Mouse (Mus musculus) intestine, embryonic 14.5 days (tissue): ENCODE measurements around the gene Nhlrc2. TPM values are rescaled to one million over a fixed set of nuclear protein-coding genes. Genes with fewer than 3 reads are reported as not detected.
A peak's percentile ranks its signal among the peaks of the same experiment; 100 is the strongest.

Experiments
- ATAC-seq: fragments of 200-750 bp; cut with Nextera tagmentation; replicated peaks from 2 replicates; pipeline ENCODE4 v1.8.0; 2017; ENCODE audit warnings: low read depth, moderate number of reproducible peaks, moderate TSS enrichment, moderate library complexity; ENCODE audit not compliant: low FRiP score, low TSS enrichment
- DNase-seq: peaks from one replicate; pipeline ENCODE4 v3.0.0-alpha.2; 2018; ENCODE audit warnings: low spot score
- H3K27ac ChIP-seq: fragments of 300-500 bp; sonication (generic); 2 replicates; pipeline ENCODE4 v1.5.1; 2014; ENCODE audit warnings: low read depth, mild to moderate bottlenecking, control low read depth
- H3K27me3 ChIP-seq: fragments of 300-500 bp; sonication (generic); replicated peaks from 2 replicates; pipeline ENCODE4 v1.6.1; 2014; ENCODE audit warnings: low read length, control low read depth; ENCODE audit not compliant: control insufficient read depth, insufficient read depth
- H3K36me3 ChIP-seq: fragments of 300-500 bp; sonication (generic); 2 replicates; pipeline ENCODE4 v1.6.1; 2014; ENCODE audit warnings: low read length, control low read depth; ENCODE audit not compliant: control insufficient read depth, insufficient read depth
- H3K4me1 ChIP-seq: fragments of 300-500 bp; sonication (generic); replicated peaks from 2 replicates; pipeline ENCODE4 v1.6.1; 2014; ENCODE audit warnings: low read length, control low read depth, mixed read lengths; ENCODE audit not compliant: control insufficient read depth, insufficient read depth
- H3K4me2 ChIP-seq: fragments of 300-500 bp; sonication (generic); 2 replicates; pipeline ENCODE4 v1.6.1; 2014; ENCODE audit warnings: low read length
- H3K4me3 ChIP-seq: fragments of 300-500 bp; sonication (generic); 2 replicates; pipeline ENCODE4 v1.5.1; 2014; ENCODE audit warnings: low read depth, low read length, control low read depth, mixed read lengths
- H3K9ac ChIP-seq: fragments of 300-500 bp; sonication (generic); 2 replicates; pipeline ENCODE4 v1.6.1; 2014; ENCODE audit warnings: mild to moderate bottlenecking, low read length
- H3K9me3 ChIP-seq: fragments of 300-500 bp; sonication (generic); 2 replicates; pipeline ENCODE4 v1.6.1; 2016; ENCODE audit warnings: low read length, control low read depth; ENCODE audit not compliant: control insufficient read depth
- WGBS: fragments of 180-500 bp; shearing (Covaris S2); extraction: QIAGEN DNeasy Blood & Tissue Kit; methylation state at CpG from one replicate; pipeline ENCODE4 v1.1.7; 2014; 5-methylcytosine and 5-hydroxymethylcytosine counted together
- polyA plus RNA-seq: library from polyadenylated mRNA; unstranded; fragments of >200 nt; fragmentation: Nextera tagmentation; extraction: Ambion mirVana; gene quantifications from 2 replicates; pipeline ENCODE4 v1.2.1, GENCODE M21; 2014

Nhlrc2 gene
- polyA plus RNA-seq, 1 experiment from 2014 or later = 18.0 TPM

GRCm38 (mm10) chr19:56588205-56588626, 40.2 kb downstream of the Nhlrc2 start:
- H3K36me3 ChIP-seq = peaks cover 69% of the 10 kb centered on the region
- no peak overlapping the region for H3K9ac ChIP-seq
- DNase-seq = peak; percentile 49
- 79% methylated on average over 6 of the region's 6 CpGs for WGBS
- H3K4me2 ChIP-seq = no peak overlapping the region
- no peak overlapping the region for H3K27ac ChIP-seq
- H3K27me3 ChIP-seq = no peaks in the 10 kb centered on the region
- no peaks in the 10 kb centered on the region for H3K4me1 ChIP-seq
- H3K9me3 ChIP-seq = no peaks in the 10 kb centered on the region
- ATAC-seq = no peak
- H3K4me3 ChIP-seq = no peak overlapping the region

- no peak for ATAC-seq
- no peaks in the 10 kb centered on the region for H3K27me3 ChIP-seq
- no peak overlapping the region for H3K4me3 ChIP-seq
- WGBS = 92% methylated on average over 6 of the region's 6 CpGs
- no peak overlapping the region for H3K27ac ChIP-seq
- no peak for DNase-seq
- H3K36me3 ChIP-seq = peaks cover 77% of the 10 kb centered on the region
- H3K4me1 ChIP-seq = no peaks in the 10 kb centered on the region
- H3K9me3 ChIP-seq = no peaks in the 10 kb centered on the region
- no peak overlapping the region for H3K9ac ChIP-seq
- H3K4me2 ChIP-seq = no peak overlapping the region
Measured at GRCm38 (mm10) chr19:56589008-56589407, 40.9 kb downstream of the Nhlrc2 start.

DNA sequence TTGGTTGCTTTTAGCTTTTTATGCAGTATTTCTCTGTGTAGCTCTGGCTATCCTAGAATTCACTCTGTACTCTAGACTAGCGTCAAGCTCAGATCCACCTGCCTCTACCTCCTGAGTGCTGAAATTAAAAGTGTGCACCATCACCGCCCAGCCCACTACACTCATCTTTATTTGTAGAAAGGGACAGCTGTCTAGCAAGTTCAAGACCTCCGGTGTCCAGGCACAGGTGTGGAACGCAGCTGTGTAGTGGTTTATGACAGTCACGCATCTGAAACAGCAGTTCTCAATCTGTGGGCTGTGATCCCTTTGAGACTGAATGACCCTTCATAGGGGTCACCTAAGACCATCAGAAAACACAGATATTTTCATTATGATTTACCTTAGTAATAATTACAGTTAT, 41.4 kb downstream of the Nhlrc2 start:
- DNase-seq (no peak), ATAC-seq (no peak)
- no peak overlapping the region for H3K4me2 ChIP-seq
- no peak overlapping the region for H3K27ac ChIP-seq
- H3K36me3 ChIP-seq = peaks cover 79% of the 10 kb centered on the region
- WGBS = 93% methylated on average over 5 of the region's 5 CpGs
- no peaks in the 10 kb centered on the region for H3K9me3 ChIP-seq
- H3K4me3 ChIP-seq = no peak overlapping the region
- no peaks in the 10 kb centered on the region for H3K4me1 ChIP-seq
- no peak overlapping the region for H3K9ac ChIP-seq
- no peaks in the 10 kb centered on the region for H3K27me3 ChIP-seq

GRCm38 (mm10) chr19:56590250-56590649, 42.2 kb downstream of the Nhlrc2 start:
- Histone ChIP-seq H3K9me3 (no peaks in the 10 kb centered on the region), H3K4me2 (no peak overlapping the region), H3K9ac (no peak overlapping the region), H3K27ac (no peak overlapping the region), H3K4me1 (no peaks in the 10 kb centered on the region), H3K4me3 (no peak overlapping the region), H3K27me3 (no peaks in the 10 kb centered on the region), H3K36me3 (peaks cover 84% of the 10 kb centered on the region)
- DNase-seq (no peak), ATAC-seq (no peak)
- WGBS = 90% methylated on average over 3 of the region's 3 CpGs

- ATAC-seq (no peak), DNase-seq (no peak)
- H3K27ac ChIP-seq = no peak overlapping the region
- H3K9ac ChIP-seq = no peak overlapping the region
- no peaks in the 10 kb centered on the region for H3K4me1 ChIP-seq
- H3K4me2 ChIP-seq = no peak overlapping the region
- H3K27me3 ChIP-seq = no peaks in the 10 kb centered on the region
- no peak overlapping the region for H3K4me3 ChIP-seq
- H3K9me3 ChIP-seq = no peaks in the 10 kb centered on the region
- peaks cover 89% of the 10 kb centered on the region for H3K36me3 ChIP-seq
- WGBS = 79% methylated on average over 9 of the region's 9 CpGs
Measured at GRCm38 (mm10) chr19:56592472-56592871, 44.4 kb downstream of the Nhlrc2 start.

- Histone ChIP-seq H3K4me2 (no peak overlapping the region), H3K27me3 (no peaks in the 10 kb centered on the region), H3K9ac (no peak overlapping the region), H3K4me3 (no peak overlapping the region), H3K9me3 (no peaks in the 10 kb centered on the region), H3K36me3 (peaks cover 50% of the 10 kb centered on the region), H3K4me1 (peaks cover 4% of the 10 kb centered on the region; the same call in 1 of the 2 replicates), H3K27ac (no peak overlapping the region)
- DNase-seq = no peak
- no peak for ATAC-seq
- 40% methylated on average over 3 of the region's 3 CpGs for WGBS
Measured at GRCm38 (mm10) chr19:56599996-56600395, 51.9 kb downstream of the Nhlrc2 start.

DNA sequence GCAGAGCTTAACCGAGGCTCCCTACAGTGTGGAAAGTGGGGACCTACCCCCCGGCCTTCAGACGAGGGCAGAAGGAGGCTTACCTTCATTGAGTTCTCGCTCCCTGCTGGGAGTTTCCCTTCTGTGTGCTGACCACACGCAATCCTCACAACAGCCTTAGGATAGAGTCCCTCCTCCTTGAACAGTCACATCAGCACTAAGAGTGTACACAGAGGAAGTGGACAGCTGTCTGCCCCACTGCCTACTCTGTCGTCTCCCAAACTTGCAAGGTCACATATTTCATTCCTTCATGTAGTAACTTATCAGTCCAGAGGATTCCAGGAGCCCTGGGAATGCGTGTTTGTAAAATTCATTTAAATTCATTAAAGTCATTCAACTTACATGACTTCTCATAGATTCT, 52.7 kb downstream of the Nhlrc2 start:
- ATAC-seq = no peak
- no peak overlapping the region for H3K4me3 ChIP-seq
- H3K27ac ChIP-seq = no peak overlapping the region
- no peak for DNase-seq
- peaks cover 4% of the 10 kb centered on the region; the same call in 1 of the 2 replicates for H3K4me1 ChIP-seq
- H3K4me2 ChIP-seq = no peak overlapping the region
- H3K9me3 ChIP-seq = no peaks in the 10 kb centered on the region
- 62% methylated on average over 7 of the region's 7 CpGs for WGBS
- no peaks in the 10 kb centered on the region for H3K27me3 ChIP-seq
- H3K9ac ChIP-seq = no peak overlapping the region
- peaks cover 42% of the 10 kb centered on the region for H3K36me3 ChIP-seq

DNA sequence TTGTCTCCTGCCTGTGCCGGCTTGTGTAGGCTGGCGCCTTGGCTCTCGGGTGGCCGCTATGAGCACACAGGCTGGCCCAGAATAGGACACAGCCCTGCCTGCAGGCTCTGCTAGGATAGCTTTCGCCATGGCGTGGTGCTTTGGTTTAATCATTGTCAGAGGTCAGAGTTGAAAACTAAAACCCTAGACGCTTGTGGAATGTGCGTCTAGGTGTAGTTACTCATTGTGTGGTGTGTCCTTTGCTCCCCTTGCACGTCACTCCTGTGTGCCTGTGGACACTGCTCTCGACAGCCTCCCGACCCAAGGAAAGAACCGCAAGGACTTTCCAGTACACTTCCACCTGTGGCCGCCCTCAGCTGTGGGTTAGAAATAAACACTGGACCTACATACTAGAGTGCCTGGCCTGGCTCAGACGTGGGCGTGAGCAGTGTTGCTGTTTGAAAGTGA, 53.9 kb downstream of the Nhlrc2 start:
- H3K36me3 ChIP-seq = peaks cover 31% of the 10 kb centered on the region
- no peak overlapping the region for H3K4me3 ChIP-seq
- H3K27me3 ChIP-seq = no peaks in the 10 kb centered on the region
- DNase-seq (no peak), ATAC-seq (peak; percentile 30; the same call in 1 of the 2 replicates)
- H3K4me1 ChIP-seq = peaks cover 4% of the 10 kb centered on the region; the same call in 1 of the 2 replicates
- 54% methylated on average over 15 of the region's 15 CpGs for WGBS
- no peak overlapping the region for H3K9ac ChIP-seq
- no peak overlapping the region for H3K4me2 ChIP-seq
- no peak overlapping the region for H3K27ac ChIP-seq
- H3K9me3 ChIP-seq = no peaks in the 10 kb centered on the region

DNA sequence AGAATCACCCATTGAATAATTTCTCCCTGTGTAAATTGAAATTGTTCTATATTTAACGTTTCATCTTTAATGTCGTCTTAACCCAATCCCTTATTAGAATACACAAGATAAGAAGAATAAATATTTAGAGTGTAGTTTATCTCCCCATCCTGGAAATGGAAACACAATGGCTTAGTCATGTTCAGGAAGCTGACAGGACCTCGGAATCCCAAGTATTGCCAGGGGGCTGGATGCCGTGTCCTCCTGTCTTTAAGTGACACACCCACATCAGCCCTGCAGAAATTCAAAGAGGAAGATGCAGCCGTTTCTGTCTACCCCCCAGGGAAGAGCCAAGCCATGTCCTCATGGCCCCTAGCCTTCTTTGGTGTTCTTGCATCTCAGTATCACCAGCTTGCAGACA, 60.9 kb downstream of the Nhlrc2 start:
- no peaks in the 10 kb centered on the region for H3K36me3 ChIP-seq
- ATAC-seq = no peak
- H3K4me1 ChIP-seq = no peaks in the 10 kb centered on the region
- H3K27ac ChIP-seq = no peak overlapping the region
- H3K4me3 ChIP-seq = no peak overlapping the region
- no peaks in the 10 kb centered on the region for H3K27me3 ChIP-seq
- no peaks in the 10 kb centered on the region for H3K9me3 ChIP-seq
- no peak overlapping the region for H3K4me2 ChIP-seq
- DNase-seq = no peak
- WGBS = 35% methylated on average over 5 of the region's 5 CpGs
- H3K9ac ChIP-seq = no peak overlapping the region
